Mouse (Mus musculus): Measurements from ENCODE around the gene Dock9.

GRCm38 (mm10) chr14:121708244-121708643 lies 89.4 kb downstream of the Dock9 start:
- TF ChIP-seq CTCF (conservative IDR thresholded peaks at IDR 0.05; ENCODE audit: low read length) (no peak), POU5F1 (IDR thresholded peaks at IDR 0.05; ENCODE audit: borderline replicate concordance, low read length) (no peak), NANOG (IDR thresholded peaks at IDR 0.05; ENCODE audit: borderline replicate concordance, low read length) (no peak)
